Mouse (Mus musculus) B cell, adult (primary cell): ENCODE results near the gene Gm5346. TPM values are rescaled to one million over a fixed set of nuclear protein-coding genes. Genes with fewer than 3 reads are reported as not detected.

Source experiments
- total RNA-seq: library from RNA; stranded (reverse); gene quantifications from 4 replicates; pipeline ENCODE4 v1.2.4, GENCODE M21; 2023; ENCODE audit not compliant: inconsistent age

The Gm5346 gene
- not detected in 4 replicates for total RNA-seq

GRCm38 (mm10) chr8:43627176-43627575, at the start of gene Gm5346:
Gene Gm5346, minus strand, starts transcription at chr8:43627276.

GRCm38 (mm10) chr8:43576607-43577006, 50.5 kb downstream of the Gm5346 start, which contains the start of gene Adam26a:
Gene Adam26a, minus strand, starts transcription at chr8:43576707.

Other genes with a start within 250 kb of the Gm5346 start
- gene Adam26b, start 99.2 kb downstream of the Gm5346 start, total RNA-seq = not detected in 4 replicates
- gene Adam26a, start 50.6 kb downstream of the Gm5346 start, total RNA-seq = not detected in 4 replicates
- not detected in 4 replicates for gene Adam34, start 82.8 kb upstream of the Gm5346 start, total RNA-seq